Mouse (Mus musculus): ENCODE data around the gene Slc6a18. TPM values are rescaled to one million over a fixed set of nuclear protein-coding genes. Genes with fewer than 3 reads are reported as not detected.

Slc6a18 gene
- polyA plus RNA-seq, 1 experiment from 2014 or later: not detected

GRCm38 (mm10) chr13:73675161-73675560, 2.7 kb downstream of the Slc6a18 start:
- Histone ChIP-seq H3K27me3 (replicated peaks; ENCODE audit: control insufficient read depth, insufficient read depth, low read length) (no peaks in the 10 kb centered on the region), H3K4me2 (ENCODE audit: low read depth, low read length) (no peak overlapping the region)
- WGBS: 89% methylated on average over 7 of the region's 7 CpGs

GRCm38 (mm10) chr13:73660163-73660695, 17.6 kb downstream of the Slc6a18 start:
- Histone ChIP-seq H3K4me2 (ENCODE audit: low read depth, low read length) (no peak overlapping the region), H3K36me3 (ENCODE audit: control insufficient read depth, insufficient read depth, low read length) (no peaks in the 10 kb centered on the region), H3K4me3 (ENCODE audit: low read length) (no peak overlapping the region), H3K27ac (ENCODE audit: low read length) (no peak overlapping the region), H3K4me1 (ENCODE audit: control insufficient read depth, insufficient read depth, low read length) (no peaks in the 10 kb centered on the region), H3K9ac (ENCODE audit: low read depth, low read length) (no peak overlapping the region), H3K27me3 (replicated peaks; ENCODE audit: control insufficient read depth, insufficient read depth, low read length) (no peaks in the 10 kb centered on the region; the same call in 1 of the 2 replicates), H3K9me3 (ENCODE audit: control insufficient read depth, low read length) (no peaks in the 10 kb centered on the region)
- ATAC-seq: no peak
- 83% methylated on average over 2 of the region's 2 CpGs for WGBS

More at GRCm38 (mm10) chr13:73675161-73675560, 2.7 kb downstream of the Slc6a18 start:
- no peak overlapping the region for H3K27ac ChIP-seq (ENCODE audit: low read length)
- H3K4me3 ChIP-seq (ENCODE audit: low read length): no peak overlapping the region
- H3K36me3 ChIP-seq (ENCODE audit: control insufficient read depth, insufficient read depth, low read length): no peaks in the 10 kb centered on the region
- H3K4me1 ChIP-seq (ENCODE audit: control insufficient read depth, insufficient read depth, low read length): peaks cover under 1% of the 10 kb centered on the region; the same call in 1 of the 2 replicates
- ATAC-seq: no peak
- no peaks in the 10 kb centered on the region for H3K9me3 ChIP-seq (ENCODE audit: control insufficient read depth, low read length)
- H3K9ac ChIP-seq (ENCODE audit: low read depth, low read length): no peak overlapping the region

GRCm38 (mm10) chr13:73658953-73659352, 18.9 kb downstream of the Slc6a18 start:
- H3K9me3 ChIP-seq (ENCODE audit: control insufficient read depth, low read length): no peaks in the 10 kb centered on the region
- H3K4me2 ChIP-seq (ENCODE audit: low read depth, low read length): no peak overlapping the region
- H3K27ac ChIP-seq (ENCODE audit: low read length): no peak overlapping the region
- H3K4me1 ChIP-seq (ENCODE audit: control insufficient read depth, insufficient read depth, low read length): no peaks in the 10 kb centered on the region
- 37% methylated on average over 2 of the region's 2 CpGs for WGBS
- H3K36me3 ChIP-seq (ENCODE audit: control insufficient read depth, insufficient read depth, low read length): no peaks in the 10 kb centered on the region
- no peak overlapping the region for H3K4me3 ChIP-seq (ENCODE audit: low read length)
- no peaks in the 10 kb centered on the region; the same call in 1 of the 2 replicates for H3K27me3 ChIP-seq (replicated peaks; ENCODE audit: control insufficient read depth, insufficient read depth, low read length)
- no peak overlapping the region for H3K9ac ChIP-seq (ENCODE audit: low read depth, low read length)
- peak; percentile 68 for ATAC-seq

GRCm38 (mm10) chr13:73654976-73655375, 22.8 kb downstream of the Slc6a18 start:
- Histone ChIP-seq H3K4me1 (ENCODE audit: control insufficient read depth, insufficient read depth, low read length) (no peaks in the 10 kb centered on the region), H3K9ac (ENCODE audit: low read depth, low read length) (no peak overlapping the region), H3K27me3 (replicated peaks; ENCODE audit: control insufficient read depth, insufficient read depth, low read length) (no peaks in the 10 kb centered on the region), H3K4me2 (ENCODE audit: low read depth, low read length) (no peak overlapping the region), H3K27ac (ENCODE audit: low read length) (no peak overlapping the region), H3K4me3 (ENCODE audit: low read length) (no peak overlapping the region), H3K36me3 (ENCODE audit: control insufficient read depth, insufficient read depth, low read length) (no peaks in the 10 kb centered on the region), H3K9me3 (ENCODE audit: control insufficient read depth, low read length) (no peaks in the 10 kb centered on the region)
- 72% methylated on average over 3 of the region's 3 CpGs for WGBS
- ATAC-seq: no peak

- Histone ChIP-seq H3K9ac (ENCODE audit: low read depth, low read length) (no peak overlapping the region), H3K4me2 (ENCODE audit: low read depth, low read length) (no peak overlapping the region), H3K4me3 (ENCODE audit: low read length) (no peak overlapping the region), H3K27ac (ENCODE audit: low read length) (no peak overlapping the region), H3K9me3 (ENCODE audit: control insufficient read depth, low read length) (no peaks in the 10 kb centered on the region), H3K36me3 (ENCODE audit: control insufficient read depth, insufficient read depth, low read length) (no peaks in the 10 kb centered on the region), H3K4me1 (ENCODE audit: control insufficient read depth, insufficient read depth, low read length) (no peaks in the 10 kb centered on the region), H3K27me3 (replicated peaks; ENCODE audit: control insufficient read depth, insufficient read depth, low read length) (no peaks in the 10 kb centered on the region)
- ATAC-seq: no peak
- 85% methylated on average over 3 of the region's 3 CpGs for WGBS
Observed at GRCm38 (mm10) chr13:73653266-73653665, 24.6 kb downstream of the Slc6a18 start.

- H3K9ac ChIP-seq (ENCODE audit: low read depth, low read length): no peak overlapping the region
- H3K9me3 ChIP-seq (ENCODE audit: control insufficient read depth, low read length): no peaks in the 10 kb centered on the region
Observed at GRCm38 (mm10) chr13:73646397-73647087, 31.3 kb downstream of the Slc6a18 start.

GRCm38 (mm10) chr13:73641296-73641695, 36.5 kb downstream of the Slc6a18 start:
- Histone ChIP-seq H3K4me2 (ENCODE audit: low read depth, low read length) (no peak overlapping the region), H3K27ac (ENCODE audit: low read length) (no peak overlapping the region), H3K9ac (ENCODE audit: low read depth, low read length) (no peak overlapping the region), H3K4me1 (ENCODE audit: control insufficient read depth, insufficient read depth, low read length) (no peaks in the 10 kb centered on the region), H3K9me3 (ENCODE audit: control insufficient read depth, low read length) (no peaks in the 10 kb centered on the region), H3K36me3 (ENCODE audit: control insufficient read depth, insufficient read depth, low read length) (no peaks in the 10 kb centered on the region), H3K4me3 (ENCODE audit: low read length) (no peak overlapping the region), H3K27me3 (replicated peaks; ENCODE audit: control insufficient read depth, insufficient read depth, low read length) (no peaks in the 10 kb centered on the region)
- ATAC-seq: no peak
- 83% methylated on average over 4 of the region's 4 CpGs for WGBS

More at GRCm38 (mm10) chr13:73646397-73647087, 31.3 kb downstream of the Slc6a18 start:
- peak; percentile 81 for ATAC-seq
- no peak overlapping the region for H3K4me2 ChIP-seq (ENCODE audit: low read depth, low read length)
- no peak overlapping the region for H3K4me3 ChIP-seq (ENCODE audit: low read length)
- H3K27ac ChIP-seq (ENCODE audit: low read length): no peak overlapping the region
- WGBS: 41% methylated on average over 6 of the region's 6 CpGs
- 0 out of 2 replicates have a peak, but pooled peaks cover 3% of the 10 kb centered on the region for H3K36me3 ChIP-seq (ENCODE audit: control insufficient read depth, insufficient read depth, low read length)
- no peaks in the 10 kb centered on the region for H3K27me3 ChIP-seq (replicated peaks; ENCODE audit: control insufficient read depth, insufficient read depth, low read length)
- H3K4me1 ChIP-seq (ENCODE audit: control insufficient read depth, insufficient read depth, low read length): no peaks in the 10 kb centered on the region

- no peak overlapping the region for H3K9ac ChIP-seq (ENCODE audit: low read depth, low read length)
- H3K4me1 ChIP-seq (ENCODE audit: control insufficient read depth, insufficient read depth, low read length): no peaks in the 10 kb centered on the region
- no peak overlapping the region for H3K4me2 ChIP-seq (ENCODE audit: low read depth, low read length)
- no peak for ATAC-seq
- peaks cover 3% of the 10 kb centered on the region; the same call in 1 of the 2 replicates for H3K36me3 ChIP-seq (ENCODE audit: control insufficient read depth, insufficient read depth, low read length)
- H3K9me3 ChIP-seq (ENCODE audit: control insufficient read depth, low read length): no peaks in the 10 kb centered on the region
- H3K27ac ChIP-seq (ENCODE audit: low read length): no peak overlapping the region
- no peak overlapping the region for H3K4me3 ChIP-seq (ENCODE audit: low read length)
- H3K27me3 ChIP-seq (replicated peaks; ENCODE audit: control insufficient read depth, insufficient read depth, low read length): no peaks in the 10 kb centered on the region
- WGBS: 63% methylated on average over 5 of the region's 6 CpGs
Observed at GRCm38 (mm10) chr13:73637826-73638225, 40.0 kb downstream of the Slc6a18 start.

GRCm38 (mm10) chr13:73631837-73632236, 46.0 kb downstream of the Slc6a18 start:
- no peak overlapping the region for H3K27ac ChIP-seq (ENCODE audit: low read length)
- H3K27me3 ChIP-seq (replicated peaks; ENCODE audit: control insufficient read depth, insufficient read depth, low read length): no peaks in the 10 kb centered on the region
- H3K4me1 ChIP-seq (ENCODE audit: control insufficient read depth, insufficient read depth, low read length): peaks cover 9% of the 10 kb centered on the region
- no peak overlapping the region for H3K4me3 ChIP-seq (ENCODE audit: low read length)
- WGBS: 94% methylated on average over 3 of the region's 3 CpGs
- no peaks in the 10 kb centered on the region for H3K9me3 ChIP-seq (ENCODE audit: control insufficient read depth, low read length)
- no peak for ATAC-seq
- no peak overlapping the region for H3K4me2 ChIP-seq (ENCODE audit: low read depth, low read length)
- no peak overlapping the region for H3K9ac ChIP-seq (ENCODE audit: low read depth, low read length)
- H3K36me3 ChIP-seq (ENCODE audit: control insufficient read depth, insufficient read depth, low read length): peaks cover 3% of the 10 kb centered on the region; the same call in 1 of the 2 replicates
